Mouse (Mus musculus) urinary bladder, adult 2 months (tissue): Measurements from ENCODE around the gene Adarb2. TPM values are rescaled to one million over a fixed set of nuclear protein-coding genes. Genes with fewer than 3 reads are reported as not detected.

Source experiments
- DNase-seq: peaks from one replicate; pipeline ENCODE4 v3.0.0; 2022; ENCODE audit warnings: low spot score
- polyA plus RNA-seq: library from polyadenylated mRNA; depleted of rRNA; stranded (reverse); fragments of >200 nt; gene quantifications from 2 replicates; pipeline ENCODE4 v1.2.3, GENCODE M21; 2012

Gene Adarb2
- polyA plus RNA-seq, 1 experiment, result 0.10 TPM

DNA sequence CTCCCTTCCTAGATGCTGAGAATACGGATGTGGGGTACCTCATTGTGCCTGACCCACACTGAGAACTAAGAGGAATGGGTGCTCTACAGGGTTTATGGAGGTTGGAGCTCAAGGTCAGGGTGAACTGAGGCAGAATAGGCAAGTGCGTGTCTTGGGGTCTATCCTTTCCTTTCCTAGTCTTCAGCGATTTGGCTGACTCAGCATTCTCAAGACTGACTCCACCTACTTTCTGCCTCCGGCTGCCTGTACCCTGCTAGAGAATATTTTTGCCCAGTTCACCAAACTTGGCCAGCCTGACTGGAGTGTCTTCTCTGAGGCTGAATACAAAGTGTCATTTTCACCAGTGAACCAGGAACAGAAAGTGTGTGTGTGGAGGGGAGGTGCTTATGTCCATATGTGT lies 163.4 kb downstream of the Adarb2 start:
- DNase-seq, result no peak

DNA sequence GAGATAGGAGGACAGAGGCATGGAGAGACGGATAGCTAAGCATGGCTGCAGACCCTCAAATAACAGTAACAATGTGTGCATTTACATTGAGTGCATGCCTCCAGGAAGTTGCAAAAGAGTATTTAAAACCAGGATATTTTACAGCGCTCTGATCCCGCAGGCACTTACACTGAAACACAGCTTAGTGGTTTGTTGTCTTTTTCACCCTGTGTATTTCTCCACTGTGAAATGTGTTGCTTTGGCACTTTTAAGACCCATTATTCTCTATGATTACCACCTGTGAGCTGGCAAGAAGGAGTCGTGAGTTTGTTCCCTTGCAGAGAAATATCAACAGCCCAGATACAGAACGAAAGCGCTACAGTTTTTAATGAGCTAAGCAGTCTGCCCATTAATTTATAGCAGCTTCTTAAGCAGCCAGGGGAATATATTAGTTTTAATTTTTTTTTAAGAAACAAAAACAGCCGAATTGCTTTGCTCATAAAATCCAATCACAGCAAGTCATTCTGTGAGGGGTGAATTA lies 167.3 kb downstream of the Adarb2 start:
- no peak for DNase-seq

DNA sequence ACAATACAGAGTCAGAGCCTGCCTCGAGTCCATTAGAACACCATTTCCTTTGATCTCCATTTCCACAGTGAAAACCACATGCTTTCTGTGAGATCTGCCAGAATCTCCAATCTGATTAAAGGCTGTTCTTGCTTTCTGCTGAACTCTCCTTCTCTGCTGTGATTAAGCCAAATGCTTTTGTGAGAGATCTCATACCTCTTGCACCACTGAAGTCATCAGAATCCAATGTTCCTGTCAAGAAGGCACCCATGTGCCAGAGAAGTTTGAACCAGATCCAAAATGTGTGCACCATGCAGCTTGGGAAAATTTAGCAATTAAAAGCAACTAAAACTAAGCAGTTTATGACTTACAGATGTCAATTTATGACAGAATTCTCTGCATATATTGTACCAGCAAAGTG lies 185.9 kb downstream of the Adarb2 start:
- DNase-seq, result no peak

DNA sequence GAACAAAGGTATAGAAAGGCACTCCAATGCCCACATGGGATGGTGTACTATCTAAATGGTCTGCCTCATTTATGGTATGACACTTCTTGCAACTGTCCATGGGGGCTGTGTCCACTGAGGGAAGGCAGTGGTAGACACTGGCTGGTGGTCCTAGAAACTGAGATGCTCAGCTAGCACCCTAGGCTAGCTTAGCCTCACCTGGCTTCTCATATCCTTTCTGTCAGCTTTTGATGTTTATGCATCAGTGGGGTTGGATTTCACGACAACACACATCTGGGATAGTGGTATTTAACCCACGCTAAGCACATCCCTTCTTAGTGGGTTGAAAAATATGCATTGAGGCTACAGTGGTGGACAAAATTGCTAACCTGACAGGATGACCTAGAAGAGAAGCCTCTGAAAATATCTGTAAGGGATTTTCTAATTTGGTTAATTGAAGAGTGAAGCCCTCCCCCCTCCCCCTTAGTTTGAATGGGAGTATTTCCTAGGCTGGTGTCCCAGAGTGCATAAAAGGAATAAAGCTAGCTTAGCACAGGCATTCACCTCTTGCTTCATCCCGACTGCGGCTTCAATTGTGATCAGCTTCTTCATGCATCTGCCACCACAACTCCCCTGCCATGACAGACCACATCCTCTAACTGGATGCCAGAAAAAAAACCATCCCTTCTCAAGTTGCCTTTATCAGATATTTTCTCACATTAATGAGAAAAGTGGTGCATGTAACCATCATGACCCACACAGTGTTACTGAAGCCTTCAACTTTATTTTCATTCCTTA lies 197.8 kb downstream of the Adarb2 start:
- no peak for DNase-seq

DNA sequence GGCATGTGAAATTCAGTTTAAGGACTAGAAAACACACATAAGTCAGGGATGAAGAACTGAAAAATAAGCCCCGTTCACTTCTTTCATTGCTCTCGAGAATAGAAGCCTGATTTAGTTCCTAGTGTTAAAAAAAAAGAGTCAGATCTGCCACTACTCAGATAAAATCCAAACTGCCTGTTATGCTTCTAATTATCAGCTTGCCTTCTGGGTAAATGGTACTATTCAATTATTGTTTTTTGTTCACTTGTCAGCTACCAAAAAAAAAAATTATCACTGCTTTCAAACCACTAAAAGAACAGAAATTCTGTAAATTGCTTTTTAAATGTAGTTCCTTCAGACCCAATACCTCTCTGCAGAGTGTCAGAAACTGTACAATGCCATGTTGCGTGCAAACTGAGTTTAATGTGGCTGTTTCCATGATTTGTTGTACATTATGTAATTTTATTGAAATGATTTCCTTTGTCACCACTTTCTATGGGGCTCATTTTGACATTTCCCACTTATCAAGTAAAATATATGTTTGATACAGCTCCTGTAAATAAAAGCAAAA lies 199.7 kb downstream of the Adarb2 start:
- DNase-seq, result no peak

DNA sequence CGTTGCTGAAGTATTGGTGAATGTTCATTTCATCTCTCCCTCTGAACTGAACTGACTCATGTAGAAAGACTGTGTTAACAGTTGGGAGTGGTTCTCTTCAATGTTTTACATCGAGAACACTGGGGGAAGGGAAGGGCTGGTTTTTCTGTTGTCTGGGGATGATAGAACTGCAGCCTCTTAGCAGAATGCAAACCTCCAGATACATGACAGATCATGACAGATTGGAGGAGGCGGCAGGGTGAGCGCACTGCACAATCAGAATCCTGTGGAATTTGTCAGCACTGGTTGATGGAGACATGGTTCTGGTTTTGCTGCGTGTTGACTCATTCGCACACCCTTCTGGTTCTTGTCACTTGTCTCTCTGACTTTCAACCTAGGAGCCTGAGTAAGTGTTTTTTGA lies 203.4 kb downstream of the Adarb2 start:
- DNase-seq, result no peak

DNA sequence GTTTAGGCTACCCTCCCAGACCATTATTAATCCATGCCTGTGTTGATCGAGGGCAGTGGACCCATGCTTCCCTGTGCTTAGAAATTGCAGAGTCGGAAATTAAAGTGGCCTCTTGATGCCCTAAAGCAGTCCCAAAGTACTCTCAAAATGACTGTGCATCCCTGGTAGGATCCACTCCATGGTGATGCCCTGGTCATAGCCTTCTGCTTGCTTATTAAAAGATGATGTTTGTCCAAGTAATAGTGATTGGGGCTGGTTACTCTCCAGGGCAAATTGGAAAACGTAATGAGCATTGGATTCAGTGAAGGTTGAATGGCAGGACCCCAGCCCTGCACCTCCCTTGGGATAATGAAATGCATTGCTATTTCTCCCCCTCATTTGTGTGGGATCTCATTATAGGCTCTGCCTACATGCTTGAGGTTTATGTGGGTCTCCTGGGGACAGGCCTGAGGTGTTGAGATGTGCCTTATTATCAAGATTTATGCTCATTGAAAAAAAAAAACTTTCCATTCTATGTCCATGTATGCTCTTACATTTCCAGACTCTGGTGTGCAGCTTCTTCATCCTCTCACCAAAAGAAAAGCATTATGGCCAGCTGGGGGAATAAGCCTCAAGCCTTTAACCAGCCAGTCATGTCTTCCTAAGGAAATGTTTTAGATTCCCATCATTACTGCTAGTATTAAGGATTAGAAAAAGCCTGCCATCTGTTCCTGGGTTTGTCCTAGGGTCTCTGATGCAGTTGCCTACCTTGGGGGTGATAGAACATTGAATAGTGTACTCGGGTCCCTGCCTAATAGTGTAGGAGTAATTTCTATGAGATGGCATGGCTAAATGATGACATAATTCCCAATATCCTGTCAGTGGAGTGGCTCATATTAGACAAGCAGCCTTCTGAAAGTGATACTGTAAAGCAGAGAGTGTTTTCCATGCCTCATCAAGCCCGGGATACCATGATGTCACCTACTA lies 208.0 kb downstream of the Adarb2 start:
- no peak for DNase-seq

DNA sequence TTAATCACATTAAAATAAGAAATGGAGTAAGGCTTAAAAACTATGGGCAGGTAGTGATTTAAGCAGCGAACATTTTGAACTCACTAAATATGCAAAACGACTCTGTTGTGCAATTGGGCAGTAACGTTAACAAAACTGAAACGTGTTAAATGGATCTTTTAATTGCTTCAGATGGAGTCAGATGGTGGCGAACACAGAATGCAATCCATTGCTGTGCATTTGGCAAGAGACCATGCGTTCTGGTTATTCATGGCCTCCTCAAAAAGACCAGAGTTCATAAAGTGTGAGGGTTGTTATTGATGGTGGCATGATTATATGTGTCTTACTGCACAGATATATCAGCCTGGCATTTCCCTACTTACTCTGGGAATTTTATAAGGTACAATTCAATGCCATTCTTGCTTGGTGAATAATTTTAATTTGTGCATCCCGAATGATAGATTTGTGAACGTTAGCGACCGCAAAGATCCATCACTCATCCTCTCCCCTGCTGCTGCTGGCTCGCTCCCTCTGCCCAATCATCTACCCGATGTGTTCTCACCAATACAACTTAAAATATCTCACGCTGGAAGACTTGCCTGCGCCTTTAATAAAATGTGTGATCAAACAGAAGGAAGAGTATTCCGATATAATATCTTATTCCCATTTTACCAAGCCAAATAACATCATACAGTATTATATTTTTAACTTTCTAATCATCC lies 221.5 kb downstream of the Adarb2 start:
- DNase-seq, result no peak

DNA sequence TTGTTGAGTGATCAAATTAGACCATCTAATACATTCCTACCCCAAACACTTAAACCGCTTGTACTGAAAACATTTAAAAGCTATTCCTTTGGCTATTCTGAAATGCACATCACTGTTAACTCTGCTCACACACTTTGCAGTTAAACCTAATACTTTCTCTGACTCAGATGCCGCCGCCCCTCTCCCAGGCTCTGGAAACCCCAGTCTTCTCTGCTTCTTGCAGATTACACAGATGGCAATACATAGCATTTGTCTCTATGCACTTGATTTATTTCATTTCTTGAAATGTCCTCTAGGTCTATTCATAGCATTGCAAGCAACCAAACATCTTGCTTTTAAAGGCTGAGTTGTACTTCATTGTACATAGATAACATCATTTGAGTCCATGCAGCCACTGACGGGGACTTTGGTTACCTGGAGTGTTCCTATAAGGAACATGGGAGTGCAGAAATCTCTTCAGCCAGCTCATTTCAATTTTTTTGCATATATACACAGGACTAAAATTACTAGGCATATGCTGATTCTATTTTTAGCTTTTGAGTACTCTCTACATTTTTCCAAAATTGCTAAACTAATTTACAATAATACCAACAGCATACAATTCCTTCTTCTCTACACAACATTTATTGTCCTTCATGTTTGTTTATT lies 236.6 kb downstream of the Adarb2 start:
- DNase-seq, result no peak

DNA sequence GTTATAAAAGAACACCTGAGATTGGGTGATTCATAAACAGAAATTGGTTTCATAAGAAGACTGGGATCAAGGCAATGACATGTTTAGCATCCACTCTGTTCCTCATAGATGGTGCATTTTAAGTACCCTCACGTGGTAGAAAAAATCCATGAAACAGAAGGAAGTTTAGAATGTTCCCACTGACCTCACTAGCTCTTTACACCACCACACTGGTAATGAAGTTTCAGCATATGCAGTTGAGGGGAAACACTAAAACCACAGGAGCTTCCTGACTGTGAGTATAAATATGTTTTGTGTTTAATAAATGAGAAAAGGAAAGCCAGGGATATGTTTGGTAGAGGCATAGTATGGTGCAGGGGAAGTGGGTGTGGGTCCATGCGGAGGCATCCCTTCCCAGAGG lies 242.7 kb downstream of the Adarb2 start:
- DNase-seq, result no peak

DNA sequence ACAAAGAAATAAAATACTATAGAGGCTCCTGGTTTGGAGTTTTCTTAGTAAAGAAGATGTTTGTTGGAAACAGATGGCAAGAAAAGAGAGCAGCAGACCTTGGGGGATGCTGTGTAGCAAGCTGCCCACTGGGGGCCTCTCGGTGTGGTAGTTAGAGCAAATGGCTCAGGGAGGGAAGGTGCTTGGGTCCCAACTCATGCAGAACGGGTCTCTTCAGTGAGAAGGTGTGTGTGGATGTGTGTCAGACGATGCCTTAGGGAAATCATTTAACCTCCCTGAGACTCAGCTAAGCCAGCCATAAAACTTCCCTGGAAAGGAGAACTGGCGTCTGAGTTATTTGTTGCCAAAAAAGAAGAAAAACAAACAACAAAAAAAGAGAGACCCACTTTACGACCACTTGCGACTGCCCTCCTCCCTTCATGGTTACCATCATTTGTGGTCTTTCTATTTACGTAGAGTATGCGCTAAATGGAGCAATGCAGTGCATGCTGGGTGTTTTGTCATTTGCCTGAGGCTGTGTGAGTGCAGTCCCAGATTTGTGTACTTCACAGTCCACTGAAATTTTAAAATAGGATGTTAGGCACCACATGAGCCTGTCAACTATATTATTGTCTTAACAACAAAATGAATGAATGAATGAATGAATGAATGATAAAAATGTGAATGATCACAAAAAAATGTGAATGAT lies 245.7 kb downstream of the Adarb2 start:
- no peak for DNase-seq

DNA sequence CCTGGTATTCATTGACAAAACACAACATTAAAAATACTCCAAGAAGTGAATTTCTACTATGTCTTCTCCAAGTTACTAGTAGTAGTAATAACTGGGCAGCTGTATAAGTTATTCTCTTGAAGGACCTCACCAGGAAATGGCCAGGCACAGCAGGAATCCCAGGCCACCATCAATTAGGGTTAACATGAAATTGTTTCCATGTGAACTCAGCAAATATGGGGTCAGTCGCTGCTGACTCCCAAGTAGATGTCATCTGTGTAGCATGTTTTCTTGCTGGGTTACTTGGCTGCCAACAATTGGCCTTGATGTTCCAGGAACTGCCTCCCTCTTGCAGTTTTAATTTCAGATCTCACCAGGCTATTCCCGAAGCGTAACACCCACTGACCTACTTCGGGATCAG lies 248.9 kb downstream of the Adarb2 start:
- DNase-seq, result no peak

DNA sequence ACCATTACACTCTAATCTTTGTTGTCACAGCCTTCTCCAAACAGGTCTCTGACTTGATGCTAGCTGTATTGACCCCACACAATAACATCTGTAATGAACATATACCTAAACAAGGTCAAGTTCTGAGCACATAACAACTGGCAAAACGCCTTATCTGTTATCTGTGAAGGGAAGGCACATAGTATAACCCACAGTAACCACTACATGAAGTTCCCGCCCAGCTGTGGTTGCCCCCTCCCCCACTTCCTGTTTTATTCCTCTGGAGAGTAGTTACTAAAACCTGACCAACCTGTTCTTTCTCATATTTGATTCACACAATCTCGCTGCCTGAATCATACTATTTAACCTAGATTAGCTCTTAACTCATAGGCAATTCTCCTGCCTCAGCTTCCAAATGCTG lies 254.2 kb downstream of the Adarb2 start:
- no peak for DNase-seq

DNA sequence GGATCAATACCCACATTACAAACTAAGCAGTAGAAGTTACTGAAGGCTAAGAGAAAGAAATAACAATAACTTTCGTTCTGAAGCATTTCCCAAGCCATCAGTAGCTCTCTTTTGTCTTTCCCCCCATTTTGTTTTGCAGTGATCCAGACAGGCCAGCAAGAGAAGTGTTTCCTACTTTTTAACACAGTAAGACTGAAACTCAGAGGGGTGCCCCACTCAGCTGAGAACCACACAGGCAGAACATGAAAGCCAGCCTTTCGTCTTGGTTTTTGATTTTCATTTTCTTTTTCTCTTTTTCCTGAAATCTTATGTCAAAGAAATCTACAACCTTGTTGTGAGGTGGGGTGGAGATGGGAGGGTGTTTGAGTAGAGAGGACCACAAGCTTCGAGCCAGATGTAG lies 255.2 kb downstream of the Adarb2 start:
- DNase-seq, result no peak

DNA sequence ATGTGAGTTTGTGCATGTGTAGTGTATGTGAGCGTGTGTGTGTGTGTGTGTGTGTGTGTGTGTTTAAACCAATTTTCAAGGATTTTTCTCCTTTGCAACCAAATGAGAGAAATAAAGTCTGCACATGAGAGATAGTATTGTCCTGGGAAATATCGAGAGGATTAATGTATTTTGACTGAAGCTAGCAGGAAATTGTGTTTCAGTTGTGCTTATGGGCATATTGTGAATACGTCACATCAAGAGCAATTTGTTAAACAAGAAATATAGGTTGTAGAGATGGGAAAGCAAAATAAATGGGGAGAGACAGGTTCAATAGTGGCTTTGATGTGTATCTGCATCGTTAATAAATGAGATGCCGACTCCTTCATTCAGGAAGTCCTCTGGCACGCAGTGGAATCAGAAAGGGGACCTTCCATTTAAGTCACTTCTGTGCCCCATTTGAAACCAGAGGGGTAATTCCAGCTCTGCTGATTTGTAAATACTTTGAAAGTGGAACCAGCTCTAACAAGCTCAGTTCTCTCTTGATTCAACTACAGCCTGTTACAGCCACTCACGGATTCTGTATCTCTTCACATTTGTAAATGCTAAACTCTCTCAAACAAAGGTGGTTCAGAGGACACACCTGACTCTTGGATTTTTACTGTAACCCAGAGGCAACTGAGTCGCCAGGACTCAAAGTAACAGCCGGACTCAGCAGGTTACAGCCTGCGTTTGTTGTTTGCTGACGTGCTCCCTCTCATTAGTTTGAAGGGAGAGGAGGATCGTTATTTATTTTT lies 265.1 kb downstream of the Adarb2 start:
- DNase-seq, result no peak

DNA sequence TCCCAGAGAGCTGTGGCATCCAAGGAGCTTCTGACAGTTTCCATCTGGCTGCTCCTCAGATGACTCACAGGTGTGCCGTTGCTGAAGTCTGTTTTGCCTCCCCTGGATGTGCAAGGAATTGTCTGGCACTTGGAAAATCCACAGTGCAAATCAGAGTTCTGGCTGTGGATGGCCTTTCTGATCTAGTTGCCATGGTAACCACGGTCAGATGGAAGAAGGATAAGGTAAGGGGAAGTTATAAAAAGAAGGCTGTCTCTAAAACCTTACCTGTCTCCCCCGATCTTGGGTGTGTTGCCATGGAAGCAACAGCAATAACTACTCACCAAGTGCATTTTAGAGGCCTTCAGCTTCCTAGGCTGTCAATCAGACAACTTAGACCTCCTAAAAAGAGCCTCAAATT lies 273.6 kb downstream of the Adarb2 start:
- DNase-seq, result no peak

DNA sequence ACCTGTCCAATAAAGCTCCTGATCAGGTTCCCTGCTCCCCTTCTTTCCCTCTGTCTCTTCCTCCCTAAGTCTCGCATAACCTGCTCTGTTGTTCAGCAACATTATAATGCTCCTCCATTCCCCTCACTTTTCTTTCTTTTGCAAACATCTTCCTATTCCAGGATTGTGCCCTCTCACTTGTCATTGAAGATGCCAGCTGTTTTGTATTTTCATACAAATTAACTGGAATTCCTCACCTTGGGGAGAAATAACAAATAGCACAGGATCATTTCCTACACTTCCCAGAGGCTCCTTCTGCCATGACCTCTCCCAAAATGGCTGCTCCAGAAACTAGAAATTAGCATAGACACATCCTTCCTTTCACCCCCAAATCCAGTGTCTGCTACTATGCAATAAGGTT lies 276.1 kb downstream of the Adarb2 start:
- DNase-seq, result no peak

DNA sequence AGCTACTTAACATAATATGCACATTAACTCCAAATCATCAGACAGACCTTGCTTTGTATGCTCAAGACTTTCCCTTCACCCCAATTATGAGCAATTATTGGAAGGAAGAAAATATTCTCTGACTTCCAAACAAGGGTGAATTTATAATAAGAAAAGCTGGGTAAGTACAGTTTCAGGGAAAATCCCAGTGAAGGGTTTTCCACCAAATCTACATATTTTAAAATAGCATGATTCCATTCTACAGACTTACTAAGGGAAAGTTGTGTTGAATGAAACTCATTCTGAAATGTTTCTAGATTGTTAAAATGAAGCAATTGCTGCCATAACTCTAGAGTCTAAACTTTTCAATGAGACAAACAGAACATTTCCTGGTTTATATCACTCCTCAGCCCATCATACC lies 277.3 kb downstream of the Adarb2 start:
- no peak for DNase-seq

DNA sequence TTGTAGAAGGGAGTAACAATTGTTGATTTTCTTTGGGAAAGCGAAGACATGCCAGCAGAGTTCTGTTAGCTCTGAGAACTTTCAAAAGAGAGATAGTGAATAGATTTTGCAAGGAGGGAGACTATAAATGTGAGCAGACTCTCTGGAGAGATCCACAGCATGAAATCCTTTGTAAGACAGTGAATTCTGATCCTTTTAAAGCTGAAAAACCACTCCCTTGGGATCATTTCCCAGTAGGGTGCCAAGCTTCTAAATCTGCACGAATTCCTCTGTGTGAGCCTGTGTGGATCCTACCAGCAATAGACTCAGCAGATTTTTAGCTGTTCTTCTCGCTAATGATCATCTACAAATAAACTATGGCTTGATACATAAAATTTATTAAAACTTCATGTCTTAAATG lies 278.7 kb downstream of the Adarb2 start:
- DNase-seq, result no peak
